Mouse (Mus musculus) layer of hippocampus, postnatal 36 days (tissue): Measurements from ENCODE around the gene Dcps. TPM values are rescaled to one million over a fixed set of nuclear protein-coding genes. Genes with fewer than 3 reads are reported as not detected.
"Not testable (repeated sequence)": the region's sequence is repeated elsewhere in the genome, so short reads cannot be mapped to it uniquely, and the experiment has no call there.

Experiments used
- DNase-seq, 2 experiments: peaks; one replicate each; pipeline ENCODE4 v3.0.0; 2022
- total RNA-seq, 2 experiments: library from RNA; stranded (reverse); gene quantifications; 2 replicates each; pipeline ENCODE4 v1.2.3; 2021

Dcps gene
- total RNA-seq, 2 experiments from 2014 or later, result 21.1 to 21.4 TPM

- no peak for DNase-seq
These were observed 331 bp upstream of the Dcps start for GRCm38 (mm10) chr9:35176124-35176659.

GRCm38 (mm10) chr9:35173331-35173730, 2.5 kb downstream of the Dcps start:
- DNase-seq, result no peak

GRCm38 (mm10) chr9:35170071-35170470, 5.8 kb downstream of the Dcps start:
- DNase-seq, result no peak

- DNase-seq, result no peak
These were observed 8.8 kb downstream of the Dcps start for GRCm38 (mm10) chr9:35166798-35167635.

GRCm38 (mm10) chr9:35166144-35166797, 9.6 kb downstream of the Dcps start:
- DNase-seq, result no peak

GRCm38 (mm10) chr9:35164142-35164874, 11.6 kb downstream of the Dcps start:
- no peak for DNase-seq

- no peak for DNase-seq
These were observed 12.7 kb downstream of the Dcps start for GRCm38 (mm10) chr9:35163011-35163690.

- no peak for DNase-seq
These were observed 14.1 kb downstream of the Dcps start for GRCm38 (mm10) chr9:35161721-35162120.

- no peak for DNase-seq
These were observed 15.2 kb downstream of the Dcps start for GRCm38 (mm10) chr9:35160662-35161061.

GRCm38 (mm10) chr9:35158477-35158876, 17.4 kb downstream of the Dcps start:
- no peak for DNase-seq

- no peak for DNase-seq
These were observed 19.0 kb downstream of the Dcps start for GRCm38 (mm10) chr9:35156862-35157261.

GRCm38 (mm10) chr9:35156002-35156710, 19.7 kb downstream of the Dcps start:
- no peak for DNase-seq

GRCm38 (mm10) chr9:35152923-35153322, 22.9 kb downstream of the Dcps start:
- no peak for DNase-seq

- not testable (repeated sequence) for DNase-seq
These were observed 27.0 kb downstream of the Dcps start for GRCm38 (mm10) chr9:35148822-35149221.

- DNase-seq, result not testable (repeated sequence)
These were observed 28.6 kb downstream of the Dcps start for GRCm38 (mm10) chr9:35147261-35147660.

GRCm38 (mm10) chr9:35145829-35146228, 30.0 kb downstream of the Dcps start:
- DNase-seq, result no peak

GRCm38 (mm10) chr9:35145118-35145517, 30.7 kb downstream of the Dcps start:
- no peak for DNase-seq

- DNase-seq, result no peak
These were observed 33.6 kb downstream of the Dcps start for GRCm38 (mm10) chr9:35142221-35142620.

- no peak for DNase-seq
These were observed 36.6 kb downstream of the Dcps start for GRCm38 (mm10) chr9:35139231-35139744.

- no peak for DNase-seq
These were observed 37.8 kb downstream of the Dcps start for GRCm38 (mm10) chr9:35138029-35138428.

- DNase-seq, result no peak
These were observed 40.3 kb downstream of the Dcps start for GRCm38 (mm10) chr9:35135575-35135974.
